Mouse (Mus musculus): Measurements from ENCODE around the gene Rpl22. TPM values are rescaled to one million over a fixed set of nuclear protein-coding genes. Genes with fewer than 3 reads are reported as not detected.
A peak's percentile ranks its signal among the peaks of the same experiment; 100 is the strongest.

Gene Rpl22
- 180 and 243 TPM in 2 replicates for polyA plus RNA-seq (2015; fragmentation: Nextera tagmentation; extraction: Ambion mirVana)

- Histone ChIP-seq H3K4me2 (peak within 1 kb of the TSS; percentile 78), H3K9ac (peak within 1 kb of the TSS; percentile 92), H3K27me3 (no peaks in the 10 kb centered on the region), H3K4me3 (peak within 1 kb of the TSS; percentile 78), H3K9me3 (replicated peaks) (no peaks in the 10 kb centered on the region), H3K4me1 (replicated peaks) (peaks cover 12% of the 10 kb centered on the region), H3K27ac (peak within 1 kb of the TSS; percentile 58), H3K36me3 (peaks cover 31% of the 10 kb centered on the region)
- ATAC-seq (replicated peaks; ENCODE audit: insufficient number of reproducible peaks, insufficient read depth, low FRiP score, low read depth), result peak; percentile 95
- WGBS, result under 1% methylated on average over 70 of the region's 70 CpGs
These were observed at the start of gene Rpl22 for GRCm38 (mm10) chr4:152325574-152326411. Gene Rpl22 (plus strand): TSS chr4:152325742.

DNA sequence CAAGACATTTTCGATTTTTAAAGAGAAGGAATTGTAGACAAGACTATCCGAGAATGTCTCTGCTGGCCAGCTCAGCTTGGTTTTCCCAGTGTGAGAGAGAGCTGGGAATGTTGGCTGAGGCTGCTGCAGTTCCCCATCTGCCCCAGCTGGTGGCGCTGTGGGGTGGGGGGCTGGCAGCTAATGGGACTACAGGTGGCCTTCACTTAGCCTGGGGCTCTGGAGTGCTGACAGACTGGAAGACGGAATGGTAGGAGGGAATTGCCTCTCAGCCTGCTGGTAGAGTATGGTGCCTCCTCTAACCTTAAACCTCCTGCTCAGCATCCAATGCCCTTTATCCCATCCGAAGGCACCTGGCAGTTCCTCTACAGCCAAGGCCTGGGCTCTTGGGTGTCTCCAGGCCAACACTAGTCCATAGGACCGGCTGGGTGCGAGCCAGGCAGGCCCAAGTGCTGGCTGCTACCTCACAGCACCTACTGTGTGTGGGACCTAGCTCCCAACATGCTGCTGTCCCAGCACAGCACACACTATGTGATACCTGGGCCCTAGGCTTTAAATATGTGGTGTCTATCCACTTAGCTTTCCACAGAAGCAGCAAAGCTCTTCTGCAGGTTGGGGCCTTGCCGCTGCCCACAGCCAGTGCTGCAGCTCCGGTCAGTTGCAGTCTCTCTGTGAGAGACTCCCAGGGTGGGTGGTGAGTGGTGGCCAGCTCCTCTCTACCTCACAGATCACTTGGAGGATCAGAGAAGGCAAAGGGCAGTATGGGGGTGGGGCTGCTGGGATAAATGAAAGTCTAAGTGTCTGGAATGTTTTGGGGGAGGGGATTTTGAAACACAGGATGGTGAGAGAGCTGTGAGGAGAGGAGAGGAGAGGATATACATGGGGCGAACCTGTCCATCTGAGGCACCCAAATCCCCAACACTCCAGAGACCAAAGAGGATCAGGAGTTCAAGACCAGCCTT lies 48.9 kb upstream of the Rpl22 start:
- H3K36me3 ChIP-seq, result peaks cover 16% of the 10 kb centered on the region; the same call in 1 of the 2 replicates
- H3K4me2 ChIP-seq, result no peak overlapping the region
- H3K27ac ChIP-seq, result no peak overlapping the region
- ATAC-seq (replicated peaks; ENCODE audit: insufficient number of reproducible peaks, insufficient read depth, low FRiP score, low read depth), result no peak
- H3K9me3 ChIP-seq (replicated peaks), result no peaks in the 10 kb centered on the region
- WGBS, result 56% methylated on average over 10 of the region's 10 CpGs
- peaks cover 28% of the 10 kb centered on the region for H3K27me3 ChIP-seq
- H3K4me3 ChIP-seq, result no peak overlapping the region
- peaks cover 45% of the 10 kb centered on the region for H3K4me1 ChIP-seq (replicated peaks)
- no peak overlapping the region for H3K9ac ChIP-seq

DNA sequence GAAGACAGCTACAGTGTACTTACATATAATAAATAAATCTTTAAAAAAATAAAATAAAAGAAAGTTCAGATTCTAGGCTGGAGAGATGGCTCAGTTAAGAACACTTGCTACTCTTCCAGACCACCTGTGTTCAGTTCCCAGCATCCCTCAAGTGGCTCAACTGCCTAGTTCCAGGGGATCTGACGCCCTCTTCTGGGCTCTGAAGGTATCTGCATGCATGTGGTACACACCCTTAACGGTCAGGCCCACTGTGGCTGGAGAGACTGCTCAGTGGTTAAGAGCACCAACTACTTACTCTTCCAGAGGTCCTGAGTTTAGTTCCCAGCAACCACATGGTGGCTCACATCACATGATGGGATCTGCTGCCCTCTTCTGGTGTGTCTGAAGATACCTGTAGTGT lies 47.6 kb upstream of the Rpl22 start:
- peaks cover 16% of the 10 kb centered on the region; the same call in 1 of the 2 replicates for H3K36me3 ChIP-seq
- no peak for ATAC-seq (replicated peaks; ENCODE audit: insufficient number of reproducible peaks, insufficient read depth, low FRiP score, low read depth)
- H3K9ac ChIP-seq, result no peak overlapping the region
- WGBS, result 74% methylated on average over 2 of the region's 2 CpGs
- H3K4me1 ChIP-seq (replicated peaks), result peaks cover 36% of the 10 kb centered on the region
- no peak overlapping the region for H3K4me2 ChIP-seq
- H3K9me3 ChIP-seq (replicated peaks), result no peaks in the 10 kb centered on the region
- H3K27me3 ChIP-seq, result peaks cover 41% of the 10 kb centered on the region
- H3K4me3 ChIP-seq, result no peak overlapping the region
- H3K27ac ChIP-seq, result no peak overlapping the region

- Histone ChIP-seq H3K36me3 (peaks cover 16% of the 10 kb centered on the region; the same call in 1 of the 2 replicates), H3K9me3 (replicated peaks) (no peaks in the 10 kb centered on the region), H3K9ac (no peak overlapping the region), H3K27me3 (peaks cover 52% of the 10 kb centered on the region), H3K27ac (no peak overlapping the region), H3K4me3 (no peak overlapping the region), H3K4me1 (replicated peaks) (peaks cover 34% of the 10 kb centered on the region), H3K4me2 (no peak overlapping the region)
- no peak for ATAC-seq (replicated peaks; ENCODE audit: insufficient number of reproducible peaks, insufficient read depth, low FRiP score, low read depth)
- 87% methylated on average over 23 of the region's 23 CpGs for WGBS
These were observed 46.6 kb upstream of the Rpl22 start for GRCm38 (mm10) chr4:152278986-152279385.

DNA sequence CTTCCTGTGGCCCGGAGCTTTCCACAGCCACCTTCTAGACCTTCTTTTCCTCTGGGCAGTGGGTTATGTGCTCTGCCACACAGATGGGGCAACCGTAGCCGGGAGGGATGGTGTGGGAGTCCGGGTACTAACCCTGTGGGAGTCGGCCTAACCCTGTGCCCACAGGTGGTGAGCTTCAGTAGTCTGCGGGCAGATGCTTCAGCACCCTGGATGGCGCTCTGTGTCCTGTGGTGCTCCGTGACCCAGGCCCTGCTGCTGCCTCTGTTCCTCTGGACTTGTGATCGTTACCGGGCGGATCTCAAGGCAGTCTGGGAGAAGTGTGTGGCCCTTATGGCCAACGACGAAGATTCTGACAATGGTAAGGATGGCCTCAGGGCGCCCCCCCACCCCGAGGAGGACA lies 43.9 kb upstream of the Rpl22 start:
- ATAC-seq (replicated peaks; ENCODE audit: insufficient number of reproducible peaks, insufficient read depth, low FRiP score, low read depth), result no peak
- H3K36me3 ChIP-seq, result peaks cover 16% of the 10 kb centered on the region; the same call in 1 of the 2 replicates
- H3K27me3 ChIP-seq, result peaks cover 67% of the 10 kb centered on the region
- H3K27ac ChIP-seq, result no peak overlapping the region
- H3K9me3 ChIP-seq (replicated peaks), result no peaks in the 10 kb centered on the region
- no peak overlapping the region for H3K4me2 ChIP-seq
- WGBS, result 65% methylated on average over 15 of the region's 15 CpGs
- H3K4me3 ChIP-seq, result no peak overlapping the region
- H3K4me1 ChIP-seq (replicated peaks), result peaks cover 19% of the 10 kb centered on the region
- H3K9ac ChIP-seq, result no peak overlapping the region

- H3K27ac ChIP-seq, result no peak overlapping the region
- H3K9ac ChIP-seq, result 0 out of 2 replicates have a peak overlapping the region, but pooled peaks have one; percentile 40
- 21% methylated on average over 34 of the region's 34 CpGs for WGBS
- no peak for ATAC-seq (replicated peaks; ENCODE audit: insufficient number of reproducible peaks, insufficient read depth, low FRiP score, low read depth)
- peak overlapping the region; percentile 67 for H3K4me2 ChIP-seq
- peaks cover 16% of the 10 kb centered on the region; the same call in 1 of the 2 replicates for H3K36me3 ChIP-seq
- peaks cover 22% of the 10 kb centered on the region for H3K4me1 ChIP-seq (replicated peaks)
- H3K4me3 ChIP-seq, result peak overlapping the region; percentile 35
- H3K9me3 ChIP-seq (replicated peaks), result no peaks in the 10 kb centered on the region
- H3K27me3 ChIP-seq, result peaks cover 78% of the 10 kb centered on the region
These were observed 42.8 kb upstream of the Rpl22 start for GRCm38 (mm10) chr4:152282721-152283120.

DNA sequence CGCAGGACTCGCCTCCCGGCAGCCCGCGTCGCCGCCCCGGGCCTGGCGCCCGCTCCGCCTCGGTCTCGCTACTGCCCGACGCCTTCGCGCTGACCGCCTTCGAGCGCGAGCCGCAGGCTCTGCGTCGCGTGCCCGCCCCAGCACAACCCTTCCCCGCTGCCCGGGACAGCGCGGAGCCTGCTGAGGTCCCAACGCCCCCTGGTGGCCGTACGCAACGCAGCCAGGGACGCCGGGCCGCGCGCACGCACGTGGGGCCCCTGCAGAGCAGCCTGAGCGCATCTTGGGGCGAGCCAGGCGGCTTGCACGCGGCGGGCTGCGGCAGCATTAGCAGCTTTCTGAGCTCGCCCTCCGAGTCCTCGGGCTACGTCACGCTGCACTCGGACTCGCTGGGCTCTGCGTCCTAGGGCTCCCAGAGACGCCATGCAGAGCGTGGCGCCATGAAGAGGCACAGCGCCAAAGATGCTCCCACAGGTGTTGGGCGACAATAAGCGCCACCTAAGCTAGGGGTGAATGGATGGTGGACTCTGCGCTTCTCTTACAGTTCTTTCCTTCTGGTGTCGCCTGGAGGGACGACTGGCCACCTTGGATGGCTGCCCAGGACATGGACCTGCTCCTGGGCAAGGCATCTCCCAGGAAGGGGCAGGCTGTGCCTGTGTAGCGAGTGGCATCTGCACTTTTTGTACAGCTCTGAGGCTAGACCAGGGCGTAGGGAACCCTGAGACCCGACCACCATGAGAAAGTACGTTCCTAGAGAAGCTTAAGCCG lies 42.2 kb upstream of the Rpl22 start:
- H3K9ac ChIP-seq, result 0 out of 2 replicates have a peak overlapping the region, but pooled peaks have one; percentile 40
- H3K27me3 ChIP-seq, result peaks cover 85% of the 10 kb centered on the region
- H3K36me3 ChIP-seq, result peaks cover 14% of the 10 kb centered on the region; the same call in 1 of the 2 replicates
- peaks cover 22% of the 10 kb centered on the region for H3K4me1 ChIP-seq (replicated peaks)
- 8% methylated on average over 60 of the region's 70 CpGs for WGBS
- peak; percentile 75 for ATAC-seq (replicated peaks; ENCODE audit: insufficient number of reproducible peaks, insufficient read depth, low FRiP score, low read depth)
- H3K9me3 ChIP-seq (replicated peaks), result no peaks in the 10 kb centered on the region
- H3K4me3 ChIP-seq, result peak overlapping the region; percentile 35
- peak overlapping the region; percentile 67 for H3K4me2 ChIP-seq
- no peak overlapping the region for H3K27ac ChIP-seq

GRCm38 (mm10) chr4:152285505-152285904 lies 40.0 kb upstream of the Rpl22 start:
- 2% methylated on average over 10 of the region's 10 CpGs for WGBS
- H3K4me3 ChIP-seq, result no peak overlapping the region
- peaks cover 26% of the 10 kb centered on the region for H3K4me1 ChIP-seq (replicated peaks)
- no peak for ATAC-seq (replicated peaks; ENCODE audit: insufficient number of reproducible peaks, insufficient read depth, low FRiP score, low read depth)
- H3K36me3 ChIP-seq, result peaks cover 5% of the 10 kb centered on the region; the same call in 1 of the 2 replicates
- no peak overlapping the region for H3K27ac ChIP-seq
- no peak overlapping the region for H3K4me2 ChIP-seq
- H3K9me3 ChIP-seq (replicated peaks), result no peaks in the 10 kb centered on the region
- no peak overlapping the region for H3K9ac ChIP-seq
- H3K27me3 ChIP-seq, result peaks cover 91% of the 10 kb centered on the region

DNA sequence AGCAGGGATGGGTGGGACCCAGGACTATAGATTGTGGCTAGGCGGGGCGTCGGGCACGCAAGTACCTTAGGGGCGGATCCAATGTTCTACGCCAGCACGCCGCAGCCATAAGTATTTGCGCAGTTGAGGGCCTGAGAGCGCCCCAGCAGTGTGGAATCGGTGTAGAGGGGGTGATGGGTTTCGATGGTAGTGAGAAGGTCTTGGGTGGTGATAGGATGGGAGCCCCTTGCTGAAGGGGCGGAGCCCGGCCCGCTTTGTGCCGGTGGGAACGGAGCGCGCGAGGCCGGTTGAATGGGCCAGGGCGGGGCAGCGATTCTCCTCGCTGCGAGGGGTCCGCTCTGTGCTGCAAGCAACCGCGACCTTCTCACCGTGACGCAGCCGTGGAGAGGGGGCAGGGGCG lies 39.4 kb upstream of the Rpl22 start:
- Histone ChIP-seq H3K4me2 (peak overlapping the region; percentile 38; the same call in 1 of the 2 replicates), H3K36me3 (no peaks in the 10 kb centered on the region), H3K9ac (no peak overlapping the region), H3K4me3 (no peak overlapping the region), H3K4me1 (replicated peaks) (peaks cover 28% of the 10 kb centered on the region), H3K27me3 (peaks cover 91% of the 10 kb centered on the region), H3K27ac (no peak overlapping the region), H3K9me3 (replicated peaks) (no peaks in the 10 kb centered on the region)
- WGBS, result 5% methylated on average over 29 of the region's 32 CpGs
- ATAC-seq (replicated peaks; ENCODE audit: insufficient number of reproducible peaks, insufficient read depth, low FRiP score, low read depth), result no peak

DNA sequence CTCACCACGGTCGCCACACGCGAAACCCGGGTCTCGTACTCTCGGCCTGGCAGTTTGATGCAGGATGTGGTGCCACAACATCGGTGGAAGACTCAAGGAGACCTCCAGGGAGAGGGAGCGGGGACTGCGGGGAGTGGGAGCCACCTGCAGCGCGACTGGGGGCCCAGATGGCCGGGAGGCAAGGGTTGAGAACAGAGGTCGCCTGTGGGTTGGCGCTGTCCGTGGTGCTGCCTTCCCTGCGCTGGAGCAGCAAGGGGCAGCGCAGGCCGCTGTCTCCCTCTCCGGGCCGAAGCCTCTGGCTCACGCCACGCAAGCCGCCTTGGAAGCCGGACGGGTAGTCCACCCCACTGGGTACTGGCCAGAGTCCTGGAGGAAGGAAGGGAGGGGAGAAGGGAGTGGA lies 38.7 kb upstream of the Rpl22 start:
- no peak overlapping the region for H3K4me3 ChIP-seq
- H3K9ac ChIP-seq, result no peak overlapping the region
- H3K9me3 ChIP-seq (replicated peaks), result no peaks in the 10 kb centered on the region
- 8% methylated on average over 26 of the region's 26 CpGs for WGBS
- no peak overlapping the region for H3K4me2 ChIP-seq
- H3K27ac ChIP-seq, result no peak overlapping the region
- peaks cover 28% of the 10 kb centered on the region for H3K4me1 ChIP-seq (replicated peaks)
- peaks cover 91% of the 10 kb centered on the region for H3K27me3 ChIP-seq
- no peak for ATAC-seq (replicated peaks; ENCODE audit: insufficient number of reproducible peaks, insufficient read depth, low FRiP score, low read depth)
- no peaks in the 10 kb centered on the region for H3K36me3 ChIP-seq

Data from heart, embryonic 15.5 days (tissue).